Mouse (Mus musculus): ENCODE measurements around the gene Tubb5. TPM values are rescaled to one million over a fixed set of nuclear protein-coding genes. Genes with fewer than 3 reads are reported as not detected.
A peak's percentile ranks its signal among the peaks of the same experiment; 100 is the strongest.

Gene Tubb5
- total RNA-seq, 2 experiments from 2014 or later: 34.7 to 38.6 TPM

- intact Hi-C loops (cut with DNase I): no loop called here
- no peak for DNase-seq
Measured at GRCm38 (mm10) chr17:35809395-35809794, 28.7 kb downstream of the Tubb5 start.

- intact Hi-C loops (cut with DNase I): no loop called here
- DNase-seq: peak; percentile 50 to 58
Measured at GRCm38 (mm10) chr17:35808073-35808472, 30.0 kb downstream of the Tubb5 start.

GRCm38 (mm10) chr17:35803858-35804399 is 34.2 kb downstream of the Tubb5 start:
- intact Hi-C loops (cut with DNase I): loop anchor here (5.0 kb wide), 1 partner anchor 62 kb away; no protein-coding TSS in a partner anchor
- no peak for DNase-seq

- no peak for DNase-seq
- intact Hi-C loops (cut with DNase I): loop anchor here (5.0 kb wide), 1 partner anchor 61 kb away; no protein-coding TSS in a partner anchor
Measured at GRCm38 (mm10) chr17:35803020-35803419, 35.1 kb downstream of the Tubb5 start.

- intact Hi-C loops (cut with DNase I): loop anchor here (5.0 kb wide), 1 partner anchor 59 kb away; no protein-coding TSS in a partner anchor
- no peak for DNase-seq
Measured at GRCm38 (mm10) chr17:35800905-35801304, 37.2 kb downstream of the Tubb5 start.

- intact Hi-C loops (cut with DNase I): no loop called here
- no peak for DNase-seq
Measured at GRCm38 (mm10) chr17:35796835-35797234, 41.3 kb downstream of the Tubb5 start.

- intact Hi-C loops (cut with DNase I): no loop called here
- DNase-seq: no peak
Measured at GRCm38 (mm10) chr17:35795656-35796055, 42.5 kb downstream of the Tubb5 start.

DNA sequence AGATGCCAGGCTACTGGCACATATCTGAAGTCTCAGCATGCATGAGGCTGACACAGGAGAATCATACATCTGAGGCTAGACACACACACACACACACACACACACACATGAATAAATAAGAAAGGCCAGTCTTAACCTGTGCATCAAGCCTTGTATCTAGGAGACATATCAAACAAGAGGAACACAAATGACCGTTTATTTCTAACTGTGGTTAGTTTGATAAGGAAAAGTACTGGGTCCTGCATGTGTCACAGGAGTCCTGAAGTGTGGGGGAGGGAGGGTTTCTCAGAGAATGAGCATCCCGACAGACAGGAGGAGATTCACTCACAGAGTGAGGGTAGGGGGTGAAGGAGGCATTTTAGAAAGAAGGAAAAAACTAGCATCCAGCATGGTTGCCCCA is 43.0 kb downstream of the Tubb5 start:
- no peak for DNase-seq
- intact Hi-C loops (cut with DNase I): no loop called here

- intact Hi-C loops (cut with DNase I): no loop called here
- DNase-seq: no peak
Measured at GRCm38 (mm10) chr17:35792837-35793236, 45.3 kb downstream of the Tubb5 start.

GRCm38 (mm10) chr17:35790933-35791332 is 47.2 kb downstream of the Tubb5 start:
- no peak for DNase-seq
- intact Hi-C loops (cut with DNase I): no loop called here

DNA sequence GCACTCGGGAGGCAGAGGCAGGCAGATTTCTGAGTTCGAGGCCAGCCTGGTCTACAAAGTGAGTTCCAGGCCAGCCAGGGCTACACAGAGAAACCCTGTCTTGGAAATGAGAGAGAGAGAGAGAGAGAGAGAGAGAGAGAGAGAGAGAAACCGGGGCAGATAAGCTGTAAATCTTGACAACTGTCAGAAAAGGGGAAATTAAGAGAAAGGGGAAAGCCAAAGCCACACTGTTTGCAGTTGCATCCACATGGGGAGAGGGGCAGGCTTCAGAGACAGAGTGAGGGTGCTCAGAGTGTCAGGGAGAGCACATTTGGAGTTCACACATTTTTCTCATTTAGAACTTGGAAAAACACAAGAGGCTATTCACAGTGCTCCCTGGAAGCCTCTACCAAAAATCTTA is 50.1 kb downstream of the Tubb5 start:
- intact Hi-C loops (cut with DNase I): no loop called here

GRCm38 (mm10) chr17:35787493-35787892 is 50.6 kb downstream of the Tubb5 start:
- DNase-seq: no peak
- intact Hi-C loops (cut with DNase I): no loop called here

More for the DNA sequence above, 50.1 kb downstream of the Tubb5 start:
- no peak for DNase-seq

DNA sequence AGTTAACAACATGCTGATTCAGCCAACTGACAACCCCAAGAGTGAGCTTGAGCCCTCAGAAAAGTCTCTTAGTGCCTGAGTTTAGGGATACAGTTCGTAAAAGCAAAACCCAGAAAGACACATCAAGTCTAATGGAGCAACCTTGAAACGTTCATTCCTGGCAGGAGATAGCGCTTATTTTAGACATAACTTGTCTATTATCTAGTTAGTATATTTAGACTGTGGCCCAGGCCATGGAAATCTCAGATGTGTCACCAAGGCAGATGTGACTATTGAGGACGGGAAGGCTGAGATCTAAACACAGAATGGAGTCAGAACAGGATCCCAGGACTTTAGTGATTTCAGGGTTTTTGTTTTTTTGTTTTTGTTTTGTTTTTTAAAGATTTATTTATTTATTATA is 53.0 kb downstream of the Tubb5 start:
- no peak for DNase-seq
- intact Hi-C loops (cut with DNase I): no loop called here

DNA sequence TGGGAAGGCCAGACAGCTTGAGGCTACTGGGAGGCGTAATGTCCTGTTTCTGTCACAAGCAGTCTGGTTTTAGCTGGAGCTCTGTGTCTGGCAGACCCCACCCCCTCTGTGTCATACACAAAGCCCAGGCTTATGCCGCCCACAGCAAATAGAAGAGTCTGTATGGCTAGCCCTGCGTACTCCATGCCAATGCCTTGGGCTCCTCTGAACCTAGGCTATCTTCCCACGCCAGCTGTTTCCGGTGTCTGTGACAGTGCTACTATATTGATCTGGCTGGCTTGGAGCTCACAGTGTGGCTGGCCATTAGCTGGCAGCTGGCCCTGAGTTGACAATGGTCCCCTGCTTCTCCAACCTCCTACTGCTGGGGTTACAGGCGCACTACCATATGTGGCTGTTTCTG is 54.2 kb downstream of the Tubb5 start:
- intact Hi-C loops (cut with DNase I): no loop called here
- DNase-seq: no peak

Small RNA genes lying within 50 kb of the gene (microRNA-seq; reads per million reads assigned to microRNA genes)
- 0 to 0.72 reads per million in 2 experiments for gene Gm28033

Other genes starting within 250 kb of the Tubb5 start
- gene Sfta2, start 236.8 kb downstream of the Tubb5 start, total RNA-seq (2021): not detected
- gene Gm9573, start 211.7 kb downstream of the Tubb5 start, total RNA-seq (2021): not detected
- gene Mucl3, start 194.6 kb downstream of the Tubb5 start, total RNA-seq (2021): not detected
- gene Vars2, start 170.7 kb downstream of the Tubb5 start, total RNA-seq (2021): 10 to 100 TPM; 12.5 to 12.9 TPM
- gene Gtf2h4, start 164.6 kb downstream of the Tubb5 start, total RNA-seq (2021): 10 to 100 TPM; 15.3 to 19.0 TPM
- gene Ddr1, start 133.7 kb downstream of the Tubb5 start, total RNA-seq (2021): 10 to 100 TPM; 12.7 to 15.0 TPM
- gene Ier3, start 16.6 kb downstream of the Tubb5 start, total RNA-seq (2021): 1 to 10 TPM; 5.3 to 5.4 TPM
- 10 to 100 TPM; 44.0 to 44.1 TPM for gene Flot1, start 15.1 kb downstream of the Tubb5 start, total RNA-seq (2021)
- gene Mdc1, start 3.2 kb upstream of the Tubb5 start, total RNA-seq (2021): 1 to 10 TPM; 2.9 to 3.5 TPM
- 1 to 10 TPM; 1.6 to 2.0 TPM for gene Nrm, start 23.0 kb upstream of the Tubb5 start, total RNA-seq (2021)
- gene Ppp1r18, start 27.3 kb upstream of the Tubb5 start, total RNA-seq (2021): 1 to 10 TPM; 5.1 to 5.2 TPM
- 10 to 100 TPM; 10.8 to 14.2 TPM for gene Dhx16, start 41.5 kb upstream of the Tubb5 start, total RNA-seq (2021)
- 10 to 100 TPM; 59.6 to 63.8 TPM for gene 2310061I04Rik, start 59.1 kb upstream of the Tubb5 start, total RNA-seq (2021)
- 1 to 10 TPM; 3.0 to 3.2 TPM for gene Atat1, start 71.8 kb upstream of the Tubb5 start, total RNA-seq (2021)
- 10 to 100 TPM; 53.8 to 55.4 TPM for gene Mrps18b, start 78.1 kb upstream of the Tubb5 start, total RNA-seq (2021)
- 10 to 100 TPM; 17.8 to 19.2 TPM for gene Ppp1r10, start 78.1 kb upstream of the Tubb5 start, total RNA-seq (2021)
- 10 to 100 TPM; 64.3 to 70.2 TPM for gene Abcf1, start 131.5 kb upstream of the Tubb5 start, total RNA-seq (2021)
- gene Gnl1, start 141.5 kb upstream of the Tubb5 start, total RNA-seq (2021): 10 to 100 TPM; 16.6 to 18.7 TPM
- 1 to 10 TPM; 1.7 to 3.4 TPM for gene Prr3, start 141.9 kb upstream of the Tubb5 start, total RNA-seq (2021)
- gene H2-T24, start 182.3 kb upstream of the Tubb5 start, total RNA-seq (2021): 1 to 10 TPM in 1 of 2 experiments, under 1 TPM in 1; 0.84 to 2.1 TPM
- gene H2-T23, start 194.5 kb upstream of the Tubb5 start, total RNA-seq (2021): 1 to 10 TPM; 7.7 to 8.3 TPM
- gene H2-T22, start 204.4 kb upstream of the Tubb5 start, total RNA-seq (2021): 1 to 10 TPM; 7.1 to 8.0 TPM
- gene Gm6034, start 204.7 kb upstream of the Tubb5 start, total RNA-seq (2021): not detected
- gene Gm11127, start 220.1 kb upstream of the Tubb5 start, total RNA-seq (2021): 1 to 10 TPM; 1.5 to 2.1 TPM